Mouse (Mus musculus): ENCODE results near the gene Ipo5.

- TF ChIP-seq CTCF (IDR thresholded peaks at IDR 0.05; ENCODE audit: extremely low read depth, insufficient read depth, low read length) (no peak), POLR2A (IDR thresholded peaks at IDR 0.05; ENCODE audit: extremely low read depth, insufficient read depth, low read length) (no peak)
Measured at GRCm38 (mm10) chr14:120898876-120899275, 12.1 kb upstream of the Ipo5 start.
